Mouse (Mus musculus) embryonic fibroblast, embryonic 13.5 days (primary cell): Measurements from ENCODE around the gene Rab31. TPM values are rescaled to one million over a fixed set of nuclear protein-coding genes. Genes with fewer than 3 reads are reported as not detected.

Experiments
- H3K27ac ChIP-seq: 2 replicates; pipeline ENCODE4 v1.5.1; 2012; ENCODE audit warnings: low read length, control low read depth, inconsistent platforms; ENCODE audit not compliant: insufficient read depth
- H3K4me1 ChIP-seq: 2 replicates; pipeline ENCODE4 v1.6.1; 2011; ENCODE audit warnings: low read length; ENCODE audit not compliant: control insufficient read depth, insufficient read depth
- H3K4me3 ChIP-seq: 2 replicates; pipeline ENCODE4 v1.5.1; 2011; ENCODE audit warnings: mild to moderate bottlenecking, control low read depth, low read length; ENCODE audit not compliant: insufficient read depth
- CTCF ChIP-seq: IDR thresholded peaks from 2 replicates; pipeline ENCODE4 v1.5.1; 2011; ENCODE audit warnings: mild to moderate bottlenecking, control low read depth, low read length, moderate library complexity, borderline replicate concordance; ENCODE audit not compliant: insufficient read depth
- POLR2A ChIP-seq: IDR thresholded peaks from 2 replicates; pipeline ENCODE4 v1.6.1; 2011; ENCODE audit warnings: low read depth, mild to moderate bottlenecking, control low read depth, low read length, moderate library complexity
- polyA plus RNA-seq: library from polyadenylated mRNA; stranded (reverse); fragments of >200 nt; gene quantifications from 2 replicates; pipeline ENCODE4 v1.2.4, GENCODE M21; 2011; ENCODE audit warnings: low read depth; ENCODE audit not compliant: missing spikeins, insufficient read length

Rab31 gene
- polyA plus RNA-seq, 1 experiment = 57.7 TPM

DNA sequence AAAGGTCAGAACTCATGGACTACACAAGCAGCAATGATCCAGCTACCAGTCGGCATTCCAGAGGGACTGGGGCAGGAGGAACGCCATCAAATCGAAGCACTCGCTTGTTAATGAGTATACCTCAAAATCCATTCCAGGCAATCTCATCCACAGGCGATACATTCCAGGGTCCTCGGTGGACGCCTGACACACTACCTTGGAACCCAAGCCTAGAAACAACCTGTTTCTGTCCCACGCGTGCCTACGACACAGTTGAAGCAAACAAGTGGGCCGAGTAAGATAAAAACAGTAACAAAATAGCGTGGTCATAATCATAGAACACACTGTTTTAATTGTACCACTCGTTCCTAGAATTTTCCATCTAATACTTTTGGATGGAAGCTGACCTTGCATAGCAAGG, 75.6 kb downstream of the Rab31 start:
- TF ChIP-seq CTCF (no peak), POLR2A (no peak)
- peaks cover 6% of the 10 kb centered on the region for H3K4me1 ChIP-seq
- no peak overlapping the region for H3K4me3 ChIP-seq
- H3K27ac ChIP-seq = no peak overlapping the region

DNA sequence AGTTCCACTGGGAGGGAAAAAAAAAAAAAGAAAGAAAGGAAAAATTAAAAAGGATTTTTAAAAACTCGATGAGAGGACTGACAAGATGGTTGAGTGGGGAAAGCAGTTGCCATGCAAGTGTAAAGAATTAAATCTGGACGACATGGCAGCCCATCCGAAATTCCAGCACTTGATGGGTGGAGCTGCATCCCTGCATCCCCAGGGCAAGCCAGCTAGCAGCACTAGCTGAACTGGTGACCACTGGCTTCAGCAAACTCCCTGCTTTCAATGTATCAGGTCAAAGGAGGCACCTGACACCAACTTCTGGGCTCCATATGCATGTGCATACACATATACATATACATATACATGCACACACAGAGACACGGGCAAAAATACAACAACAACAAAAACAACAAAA, 80.3 kb downstream of the Rab31 start:
- Histone ChIP-seq H3K4me1 (no peaks in the 10 kb centered on the region), H3K27ac (no peak overlapping the region), H3K4me3 (no peak overlapping the region)
- TF ChIP-seq POLR2A (no peak), CTCF (no peak)

DNA sequence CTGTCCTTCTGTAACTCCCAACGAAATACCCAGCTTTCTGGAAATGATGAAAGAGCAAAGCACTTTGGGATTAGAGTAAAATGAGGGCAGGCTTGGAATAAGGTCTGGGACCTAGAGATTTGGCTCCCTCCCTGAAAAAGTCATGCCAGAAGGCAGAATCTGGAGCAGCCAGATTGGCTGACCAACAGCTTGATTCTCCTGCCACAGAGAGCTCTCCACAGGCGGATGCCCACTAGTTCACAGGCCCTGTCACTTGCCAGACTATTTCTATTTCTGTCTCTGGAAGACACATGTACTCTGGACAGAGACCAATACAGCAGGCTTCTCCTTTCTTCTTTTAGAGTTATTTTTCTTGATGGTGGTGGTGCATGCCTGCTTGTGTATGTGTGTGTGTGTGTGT, 88.8 kb downstream of the Rab31 start:
- Histone ChIP-seq H3K27ac (no peak overlapping the region), H3K4me3 (no peak overlapping the region), H3K4me1 (peaks cover 4% of the 10 kb centered on the region; the same call in 1 of the 2 replicates)
- TF ChIP-seq POLR2A = no peak
- TF ChIP-seq CTCF = no peak

- Histone ChIP-seq H3K27ac (no peak overlapping the region), H3K4me1 (peaks cover 4% of the 10 kb centered on the region; the same call in 1 of the 2 replicates), H3K4me3 (no peak overlapping the region)
- no peak for TF ChIP-seq POLR2A
- TF ChIP-seq CTCF = no peak
These were observed 89.2 kb downstream of the Rab31 start for GRCm38 (mm10) chr17:65683316-65683715.

GRCm38 (mm10) chr17:65682071-65682680, 90.4 kb downstream of the Rab31 start:
- TF ChIP-seq POLR2A (no peak), CTCF (no peak)
- Histone ChIP-seq H3K27ac (no peak overlapping the region), H3K4me3 (no peak overlapping the region), H3K4me1 (peaks cover 4% of the 10 kb centered on the region; the same call in 1 of the 2 replicates)

DNA sequence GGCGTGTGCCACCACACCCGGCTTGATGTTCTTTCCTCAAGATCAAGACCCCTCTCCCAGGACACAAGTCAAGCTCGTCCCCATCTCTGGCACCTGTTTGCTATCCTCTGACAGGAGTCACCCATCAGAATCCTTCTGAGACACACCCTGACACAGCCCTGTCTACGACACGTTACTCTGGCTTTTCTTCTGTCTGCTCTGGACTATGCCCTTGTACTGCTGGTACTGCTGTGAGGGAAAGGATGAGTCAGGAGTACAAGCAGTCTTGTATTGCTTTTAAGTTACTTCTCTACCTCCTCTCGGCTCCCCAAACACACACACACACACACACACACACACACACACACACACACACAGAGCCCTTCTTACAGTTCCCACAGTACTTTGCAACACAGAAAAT, 91.0 kb downstream of the Rab31 start:
- TF ChIP-seq CTCF = no peak
- TF ChIP-seq POLR2A = no peak

GRCm38 (mm10) chr17:65680801-65681412, 91.6 kb downstream of the Rab31 start:
- Histone ChIP-seq H3K4me1 (peaks cover 4% of the 10 kb centered on the region; the same call in 1 of the 2 replicates), H3K27ac (no peak overlapping the region), H3K4me3 (no peak overlapping the region)
- no peak for TF ChIP-seq CTCF
- no peak for TF ChIP-seq POLR2A

More for the DNA sequence above, 91.0 kb downstream of the Rab31 start:
- H3K27ac ChIP-seq = no peak overlapping the region
- H3K4me3 ChIP-seq = no peak overlapping the region
- H3K4me1 ChIP-seq = peaks cover 4% of the 10 kb centered on the region; the same call in 1 of the 2 replicates

GRCm38 (mm10) chr17:65679806-65680446, 92.6 kb downstream of the Rab31 start:
- Histone ChIP-seq H3K4me3 (no peak overlapping the region), H3K27ac (peak overlapping the region; percentile 51), H3K4me1 (peaks cover 4% of the 10 kb centered on the region; the same call in 1 of the 2 replicates)
- TF ChIP-seq CTCF (no peak), POLR2A (0 out of 2 replicates have a peak, but pooled peaks have one; percentile 16)

- Histone ChIP-seq H3K4me3 (no peak overlapping the region), H3K4me1 (peaks cover 4% of the 10 kb centered on the region; the same call in 1 of the 2 replicates), H3K27ac (no peak overlapping the region)
- no peak for TF ChIP-seq CTCF
- no peak for TF ChIP-seq POLR2A
These were observed 94.8 kb downstream of the Rab31 start for GRCm38 (mm10) chr17:65677742-65678141.

- Histone ChIP-seq H3K27ac (no peak overlapping the region), H3K4me1 (peaks cover 4% of the 10 kb centered on the region; the same call in 1 of the 2 replicates), H3K4me3 (no peak overlapping the region)
- no peak for TF ChIP-seq POLR2A
- no peak for TF ChIP-seq CTCF
These were observed 96.0 kb downstream of the Rab31 start for GRCm38 (mm10) chr17:65676536-65676935.
